In the genomic region with DNA sequence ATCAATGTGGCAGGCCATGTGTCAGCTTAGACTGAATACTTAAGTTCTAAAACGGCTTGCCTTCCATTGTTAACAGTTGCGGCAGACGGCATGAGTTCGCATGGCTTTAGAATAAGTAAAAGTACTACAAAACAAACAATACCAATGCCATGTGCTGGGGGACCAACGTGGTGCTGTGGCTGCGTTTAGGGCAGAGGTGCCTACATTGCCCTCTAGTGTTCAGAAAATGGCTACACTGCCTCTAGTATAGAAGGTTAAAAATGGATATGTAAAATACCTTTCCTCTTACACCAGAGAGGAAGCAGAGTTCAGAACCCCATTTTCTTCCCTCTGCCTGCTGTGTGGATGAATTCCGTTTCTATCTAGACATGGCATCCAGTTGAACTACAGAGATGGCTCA, we compare ENCODE assay signal across 8 mouse cellular contexts. TPM values are rescaled to one million over a fixed set of nuclear protein-coding genes. Genes with fewer than 3 reads are reported as not detected.
A peak's percentile ranks its signal among the peaks of the same experiment; 100 is the strongest.
DNase-seq lines count a peak whose midpoint lies in the region; ATAC-seq and TF ChIP-seq lines count a peak whose summit lies in the region.

No protein-coding gene starts in this region.

- H3K4me1 ChIP-seq in lung, postnatal 0 days (ENCODE audit: insufficient read depth, low read depth, low read length) = peaks cover 16% of the 10 kb centered on the region; the same call in 1 of the 2 replicates

- H3K4me3 ChIP-seq in lung, postnatal 0 days (ENCODE audit: low read depth, low read length) = no peak overlapping the region

- H3K9ac ChIP-seq in lung, postnatal 0 days (replicated peaks; ENCODE audit: low read depth) = no peak overlapping the region

- no peak for ATAC-seq in cerebellum, adult (ENCODE audit: insufficient number of reproducible peaks, low FRiP score, low TSS enrichment)
- peak; percentile 74 for ATAC-seq in common myeloid progenitor, adult 5-6 weeks (replicated peaks; ENCODE audit: low read depth, poor library complexity, severe bottlenecking)
- peak; percentile 61 for ATAC-seq in lung, postnatal 0 days

- no peaks in the 10 kb centered on the region for H3K36me3 ChIP-seq in lung, postnatal 0 days (ENCODE audit: insufficient read depth, low read length)

- TF ChIP-seq EP300 in lung, postnatal 0 days (IDR thresholded peaks at IDR 0.05) = no peak

- no peaks in the 10 kb centered on the region for H3K27me3 ChIP-seq in lung, postnatal 0 days (replicated peaks; ENCODE audit: insufficient read depth, low read length)

- WGBS in lung, postnatal 0 days = 44% methylated on average over 7 of the region's 7 CpGs

- H3K4me2 ChIP-seq in lung, postnatal 0 days (replicated peaks; ENCODE audit: low read depth, low read length) = no peak overlapping the region

- peak; percentile 39 to 57 for DNase-seq in cerebellum, postnatal 10 days
- DNase-seq in left cerebral cortex, postnatal 4 days = peak; percentile 16
- DNase-seq in left cerebral cortex, postnatal 10 days (ENCODE audit: extremely low spot score in 1 of 2, low spot score in 2 of 2) = no peak
- peak; percentile 59 for DNase-seq in lung, postnatal 0 days (ENCODE audit: low spot score)
- no peak for DNase-seq in urinary bladder, postnatal 4 days (ENCODE audit: low spot score in 2 of 2)
- DNase-seq in left cerebral cortex, adult 9 months (ENCODE audit: low spot score in 2 of 2) = no peak

- no peaks in the 10 kb centered on the region for H3K9me3 ChIP-seq in lung, postnatal 0 days (ENCODE audit: low read length)

- intact Hi-C loops in left cerebral cortex, postnatal 4 days (cut with DNase I) = no loop called here
- intact Hi-C loops in left cerebral cortex, postnatal 10 days (cut with DNase I) = loop anchor here (10.0 kb wide), 1 partner anchor 98 kb away; no protein-coding TSS in a partner anchor

- TF ChIP-seq CTCF in lung, postnatal 0 days (IDR thresholded peaks at IDR 0.05) = peak; percentile 78

- H3K27ac ChIP-seq in lung, postnatal 0 days (ENCODE audit: low read length) = no peak overlapping the region

RNA-seq across cellular contexts. Expression of gene Zbtb1, which starts 6.6 kb away (rescaled TPM):
- 1 to 10 TPM; 3.7 to 4.6 TPM for total RNA-seq in left cerebral cortex, postnatal 4 days (2021)
- total RNA-seq in left cerebral cortex, postnatal 10 days (2021) = 1 to 10 TPM; 4.1 TPM
- total RNA-seq in common myeloid progenitor, adult 5-6 weeks (2017) = 21.1 and 27.2 TPM in 2 replicates
- 5.8 and 6.9 TPM in 2 replicates for polyA plus RNA-seq in lung, postnatal 0 days (2015; fragmentation: Nextera tagmentation; extraction: Ambion mirVana)

RNA-seq across cellular contexts. Expression of gene Zbtb25, which starts 7.2 kb away (rescaled TPM):
- total RNA-seq in left cerebral cortex, postnatal 4 days (2021) = 10 to 100 TPM; 19.0 to 22.2 TPM
- 10 to 100 TPM; 17.2 to 18.0 TPM for total RNA-seq in left cerebral cortex, postnatal 10 days (2021)
- total RNA-seq in common myeloid progenitor, adult 5-6 weeks (2017) = 18.7 and 33.0 TPM in 2 replicates
- 7.3 and 7.5 TPM in 2 replicates for polyA plus RNA-seq in lung, postnatal 0 days (2015; fragmentation: Nextera tagmentation; extraction: Ambion mirVana)

RNA-seq across cellular contexts. Expression of gene Hspa2, which starts 27.3 kb away (rescaled TPM):
- total RNA-seq in left cerebral cortex, postnatal 4 days (2021) = 10 to 100 TPM in 1 of 2 experiments, 1 to 10 TPM in 1; 10.0 to 11.3 TPM
- 10 to 100 TPM; 31.8 to 40.4 TPM for total RNA-seq in left cerebral cortex, postnatal 10 days (2021)
- 12.2 and 13.5 TPM in 2 replicates for total RNA-seq in common myeloid progenitor, adult 5-6 weeks (2017)
- polyA plus RNA-seq in lung, postnatal 0 days (2015; fragmentation: Nextera tagmentation; extraction: Ambion mirVana) = 25.0 and 30.2 TPM in 2 replicates

RNA-seq across cellular contexts. Expression of gene Ppp1r36, which starts 40.7 kb away (rescaled TPM):
- under 1 TPM; 0.48 to 0.88 TPM for total RNA-seq in left cerebral cortex, postnatal 4 days (2021)
- 1 to 10 TPM in 1 of 2 experiments, under 1 TPM in 1; 0.55 to 1.1 TPM for total RNA-seq in left cerebral cortex, postnatal 10 days (2021)
- total RNA-seq in common myeloid progenitor, adult 5-6 weeks (2017) = 0.64 and 2.2 TPM in 2 replicates
- 11.5 and 14.0 TPM in 2 replicates for polyA plus RNA-seq in lung, postnatal 0 days (2015; fragmentation: Nextera tagmentation; extraction: Ambion mirVana)

RNA-seq across cellular contexts. Expression of gene Akap5, which starts 52.0 kb away (rescaled TPM):
- total RNA-seq in left cerebral cortex, postnatal 4 days (2021) = 10 to 100 TPM; 29.9 to 37.0 TPM
- 10 to 100 TPM; 77.9 to 81.6 TPM for total RNA-seq in left cerebral cortex, postnatal 10 days (2021)
- total RNA-seq in common myeloid progenitor, adult 5-6 weeks (2017) = 0.87 and 1.4 TPM in 2 replicates
- 84.2 and 108 TPM in 2 replicates for polyA plus RNA-seq in lung, postnatal 0 days (2015; fragmentation: Nextera tagmentation; extraction: Ambion mirVana)

Comparison
In these comparisons a context has a peak if more than half of its experiments do, and no peak if none do; other contexts are left out.
1. DNase-seq: peak in cerebellum, postnatal 10 days (2 of 2), left cerebral cortex, postnatal 4 days (single experiment) and lung, postnatal 0 days (single experiment); none in left cerebral cortex, postnatal 10 days (0 of 2), urinary bladder, postnatal 4 days (0 of 2) and left cerebral cortex, adult 9 months (0 of 2).